Mouse (Mus musculus) thymus, postnatal 14 days (tissue): ENCODE results near the gene Lrrc25.

Experiments used
- DNase-seq: peaks from one replicate; pipeline ENCODE4 v3.0.0; 2021

Gene Lrrc25

DNA sequence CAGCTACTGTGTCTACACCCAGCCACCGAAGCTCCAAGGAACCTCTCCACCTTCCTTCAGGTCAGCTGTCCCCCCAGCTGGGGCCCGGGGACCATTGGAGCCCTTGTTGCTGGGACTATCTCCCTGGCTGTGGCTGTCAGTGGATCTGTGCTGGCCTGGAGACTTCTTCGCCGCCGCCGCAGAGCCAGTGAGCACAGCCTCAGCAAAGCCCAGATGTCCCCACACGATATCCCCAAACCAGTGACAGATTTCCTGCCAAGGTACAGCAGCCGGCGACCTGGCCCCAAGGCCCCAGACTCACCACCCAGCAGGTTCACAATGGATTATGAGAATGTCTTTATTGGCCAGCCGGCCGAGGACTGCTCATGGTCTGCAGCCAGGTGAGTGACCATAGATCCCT lies 2.0 kb downstream of the Lrrc25 start:
- DNase-seq: no peak

DNA sequence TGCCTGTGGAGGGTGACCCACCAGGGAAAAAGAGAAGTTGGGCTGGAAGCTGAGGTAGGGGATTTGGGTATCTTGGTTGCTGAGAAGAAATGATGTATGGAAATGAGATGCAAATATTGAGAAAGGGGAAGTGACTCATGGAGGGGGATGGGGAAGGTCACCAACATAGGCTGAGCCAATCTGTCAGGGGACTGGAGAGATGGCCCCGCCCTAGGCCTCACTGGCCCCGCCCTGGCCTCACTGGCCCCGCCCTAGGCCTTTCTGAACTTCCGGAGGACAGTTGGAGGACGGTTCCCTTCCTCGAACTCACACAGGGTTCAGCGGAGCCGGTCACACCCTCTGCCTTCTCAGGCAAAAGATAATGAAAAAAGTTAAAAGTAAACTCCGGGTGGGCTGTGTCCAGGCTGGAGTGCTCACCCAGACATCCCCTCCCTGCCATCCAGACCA lies 3.0 kb downstream of the Lrrc25 start:
- peak; percentile 49 for DNase-seq

DNA sequence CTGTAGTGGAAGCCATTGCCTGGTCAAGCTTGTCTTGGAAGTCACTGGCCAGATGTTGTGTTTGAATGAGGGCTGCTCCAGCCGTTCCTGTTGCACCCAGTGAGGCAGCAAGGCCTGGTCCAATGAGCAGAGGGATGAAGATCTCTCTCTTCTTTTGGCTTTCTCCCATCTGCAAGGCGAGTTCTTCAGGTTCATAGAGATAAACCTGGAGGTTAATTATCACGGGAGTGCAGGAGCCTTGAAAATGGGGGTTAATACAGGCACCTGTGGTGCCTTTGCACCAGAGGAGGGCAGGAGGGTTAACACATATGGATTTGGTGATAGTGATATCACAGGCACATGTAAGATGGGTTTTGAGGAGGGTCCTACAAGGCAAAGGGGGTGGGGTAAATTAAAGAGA lies 6.3 kb downstream of the Lrrc25 start:
- no peak for DNase-seq

DNA sequence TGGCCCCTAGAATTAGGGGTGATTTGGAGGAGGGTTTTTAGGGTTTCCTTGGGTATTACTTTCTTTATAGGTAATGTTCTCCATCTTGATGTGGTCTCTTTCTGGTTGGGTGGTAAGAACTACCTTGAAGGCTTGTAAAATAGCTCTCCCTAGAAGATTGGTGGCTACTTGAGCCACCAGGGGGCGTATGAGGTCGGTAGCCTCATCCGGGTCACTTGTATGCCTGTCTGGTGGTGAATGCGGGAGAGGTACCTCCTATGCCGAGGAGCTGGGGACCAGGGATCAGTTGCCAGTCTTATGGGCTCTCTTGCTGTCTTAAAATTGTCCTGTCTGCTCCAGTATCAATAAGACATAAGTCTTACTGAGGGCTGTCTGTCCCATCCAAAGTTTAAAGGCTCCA lies 9.1 kb downstream of the Lrrc25 start:
- peak; percentile 67 for DNase-seq

DNA sequence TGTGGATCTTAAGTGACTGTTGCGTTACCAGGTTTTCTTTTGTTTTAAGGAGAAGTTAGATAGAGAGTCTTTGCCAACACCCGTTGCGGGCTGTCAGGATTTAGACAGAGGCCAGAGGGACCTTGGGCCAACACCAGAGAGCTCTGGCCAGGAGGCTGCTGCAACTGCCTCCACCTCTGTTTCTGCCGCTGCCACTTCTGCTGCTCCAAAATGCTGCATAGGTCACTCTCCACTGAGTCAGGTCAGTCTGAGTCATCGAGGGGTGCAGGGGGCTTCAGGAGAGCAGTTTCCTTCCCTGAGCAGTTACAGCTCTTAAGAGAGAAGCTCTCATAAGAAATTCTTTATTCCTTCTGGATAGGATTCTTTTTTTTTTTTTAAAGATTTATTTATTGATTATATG lies 11.1 kb downstream of the Lrrc25 start:
- DNase-seq: no peak

DNA sequence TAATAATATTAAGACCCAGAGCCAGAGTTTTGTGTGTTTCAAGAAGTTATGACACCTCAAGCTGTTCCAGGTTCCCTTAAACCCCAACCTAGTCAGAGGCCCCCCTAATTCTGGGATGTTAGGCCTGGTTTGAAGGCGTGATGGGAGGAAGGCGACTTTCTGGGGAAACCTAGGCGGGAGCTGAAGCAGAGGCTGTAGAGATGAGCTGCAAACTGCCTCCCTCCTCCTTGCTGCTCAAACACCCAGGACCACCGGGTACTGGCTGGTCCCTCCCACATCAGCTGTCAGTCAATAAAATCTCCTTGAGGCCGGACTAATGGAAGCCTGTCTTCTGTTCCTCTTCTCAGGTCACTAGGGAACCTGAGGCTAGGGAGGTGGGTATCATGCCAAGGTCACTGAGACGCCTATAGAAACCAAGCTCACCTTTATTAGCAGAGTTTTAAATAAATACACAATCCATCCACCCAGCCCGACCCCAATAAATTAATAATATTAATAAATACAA lies 13.1 kb downstream of the Lrrc25 start:
- DNase-seq: no peak

DNA sequence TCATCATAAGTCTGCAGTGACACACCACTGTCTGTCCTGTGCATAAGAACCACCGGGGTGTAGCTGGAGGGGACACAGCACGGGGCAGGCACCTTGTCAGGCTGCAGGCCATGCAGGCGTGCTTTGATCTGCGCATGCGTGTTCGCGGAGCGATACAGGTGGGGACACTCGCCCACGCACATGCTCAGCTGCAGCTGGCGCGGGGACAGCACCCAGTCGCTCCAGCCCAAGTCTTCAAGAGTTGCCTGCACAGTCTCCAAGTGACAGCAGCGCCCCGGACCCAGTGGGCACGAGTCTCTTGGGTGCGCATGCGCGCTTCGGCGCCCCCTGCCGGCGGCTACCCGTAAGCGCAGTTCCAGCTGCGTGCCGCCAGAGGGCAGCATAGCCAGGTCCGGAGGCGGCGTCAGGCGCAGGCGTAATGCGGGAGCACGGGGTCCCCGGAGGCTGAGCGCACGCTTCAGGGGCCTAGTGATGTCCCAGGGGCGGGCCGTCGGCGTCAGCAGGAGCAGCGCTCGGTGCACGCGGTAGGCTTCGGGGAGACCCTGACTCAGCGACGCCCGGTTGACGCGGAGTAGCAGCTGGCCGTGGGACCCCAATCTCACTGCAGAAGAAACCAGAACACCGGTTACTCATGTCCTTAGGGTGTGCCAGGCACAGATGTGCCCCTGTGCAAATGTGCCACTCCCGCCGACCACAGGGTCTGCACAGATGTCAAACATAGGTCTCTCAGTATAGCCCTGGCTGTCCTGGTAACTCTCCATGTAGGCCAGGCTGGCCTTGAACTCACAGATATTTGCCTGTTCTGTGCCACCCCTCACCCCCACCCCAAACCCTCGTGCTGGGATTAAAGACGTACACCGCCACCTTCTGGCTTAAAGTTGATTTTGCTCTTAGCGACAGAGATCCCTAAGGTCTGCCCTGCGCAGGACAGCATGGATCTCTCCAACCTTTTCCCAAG lies 13.9 kb downstream of the Lrrc25 start:
- peak; percentile 91 for DNase-seq

DNA sequence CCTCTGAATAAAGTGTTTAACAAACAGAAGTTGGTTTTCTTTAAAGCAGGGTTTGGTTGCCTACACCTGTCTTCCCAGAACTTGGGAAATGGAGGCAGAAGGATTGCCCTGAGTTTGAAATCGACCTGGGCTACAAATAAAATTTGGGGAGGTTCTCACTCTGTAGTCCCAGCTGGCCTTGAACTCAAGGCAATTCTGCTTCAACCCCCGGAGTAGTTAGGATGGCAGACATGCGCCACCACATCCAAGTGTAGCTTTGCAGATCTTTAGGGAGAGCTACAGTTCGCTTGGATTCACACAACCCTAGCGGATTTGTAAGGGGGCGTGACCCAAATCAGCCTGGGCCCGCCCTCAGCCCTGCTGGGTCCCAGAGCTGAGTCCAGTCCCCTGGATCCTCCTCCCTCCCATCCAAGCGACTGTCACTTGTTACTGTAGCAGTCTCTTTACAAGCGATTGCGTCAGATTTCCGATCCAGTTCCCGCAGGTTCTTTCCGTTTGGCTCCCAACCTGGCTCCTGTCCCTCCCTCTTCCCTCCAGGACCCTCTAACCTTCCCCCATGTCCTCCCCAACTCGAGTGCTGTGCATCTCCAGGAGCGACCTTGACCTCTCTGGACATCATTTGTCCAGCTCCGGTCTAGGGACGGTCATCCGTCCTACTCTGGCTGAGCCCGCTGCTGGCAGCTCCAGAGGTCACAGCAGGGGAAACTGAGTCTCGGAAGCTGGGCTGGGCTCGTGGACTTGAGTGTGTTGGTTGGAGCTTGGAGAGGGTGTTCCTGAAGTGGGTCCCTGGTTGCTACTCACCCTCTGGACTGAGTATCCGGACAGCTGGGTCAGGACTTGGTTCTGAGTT lies 14.8 kb downstream of the Lrrc25 start:
- peak; percentile 32 for DNase-seq

DNA sequence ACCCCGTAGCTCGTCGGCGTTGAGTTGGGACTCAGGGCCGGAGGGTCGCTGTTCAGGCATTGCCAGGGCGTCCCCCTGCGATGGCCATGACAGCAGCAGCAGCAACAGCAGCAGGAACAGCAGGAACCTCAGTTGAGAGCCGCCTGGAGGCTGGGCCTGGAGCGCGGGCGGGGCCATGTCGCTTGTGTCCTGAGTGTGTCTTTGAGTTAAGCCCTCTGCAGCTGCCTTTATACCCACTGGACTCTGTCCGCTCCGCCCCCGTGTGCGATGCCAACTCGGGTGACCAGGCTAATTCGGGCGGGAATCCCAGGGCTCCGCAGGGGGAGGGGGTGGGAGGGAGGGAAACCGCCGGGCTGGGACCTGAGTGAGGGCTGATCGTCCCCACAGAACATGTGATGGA lies 15.5 kb downstream of the Lrrc25 start:
- no peak for DNase-seq

DNA sequence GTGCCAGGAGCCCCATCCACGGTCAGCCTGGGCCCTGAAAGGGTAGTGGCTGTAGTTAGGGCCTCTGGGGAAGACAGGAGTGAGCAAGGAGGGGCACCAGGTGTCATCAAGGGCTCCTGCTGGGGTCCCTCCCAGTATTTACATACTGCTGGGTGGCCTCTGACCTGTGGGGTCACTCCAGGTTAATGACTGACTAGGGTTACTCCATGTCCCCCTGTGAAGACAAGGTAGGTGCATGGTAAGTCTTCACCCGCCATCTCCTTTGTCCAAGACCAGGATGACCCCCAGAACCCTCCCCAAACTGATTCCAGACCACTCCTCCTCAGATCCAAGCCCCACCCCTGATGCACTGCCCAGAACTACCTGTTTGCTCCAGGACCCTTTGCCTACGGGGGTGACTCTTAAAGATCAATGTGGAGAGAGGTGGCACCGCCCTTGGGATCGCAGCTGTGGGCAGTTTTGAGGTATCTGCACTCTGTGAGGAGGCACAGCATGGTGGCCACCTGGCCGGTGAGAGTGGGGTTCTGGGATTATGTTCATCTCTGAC lies 16.5 kb downstream of the Lrrc25 start, which contains the start of gene Gdf15:
Gdf15 (minus strand) TSS at position 111 of the 547 bp plus-strand sequence.
- DNase-seq: no peak

DNA sequence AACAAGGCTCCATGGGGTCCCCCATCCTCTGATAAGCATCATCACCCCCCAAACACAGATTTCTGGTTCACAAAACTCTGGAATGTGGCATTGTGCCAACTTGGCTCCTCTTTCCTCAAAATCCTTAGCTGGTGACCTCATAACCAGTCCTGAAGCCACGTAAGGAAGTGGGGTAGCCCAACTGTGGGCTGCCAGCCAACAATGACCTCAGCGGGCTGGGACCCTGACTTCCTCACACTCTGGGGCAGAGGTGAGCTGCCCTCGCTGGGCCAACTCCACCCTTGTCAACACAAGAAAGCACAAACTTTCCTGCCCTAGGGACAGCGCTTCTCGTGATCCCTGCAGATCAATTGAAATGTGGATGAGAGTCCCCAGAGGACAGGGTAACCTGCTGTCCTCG lies 18.1 kb downstream of the Lrrc25 start:
- DNase-seq: no peak

DNA sequence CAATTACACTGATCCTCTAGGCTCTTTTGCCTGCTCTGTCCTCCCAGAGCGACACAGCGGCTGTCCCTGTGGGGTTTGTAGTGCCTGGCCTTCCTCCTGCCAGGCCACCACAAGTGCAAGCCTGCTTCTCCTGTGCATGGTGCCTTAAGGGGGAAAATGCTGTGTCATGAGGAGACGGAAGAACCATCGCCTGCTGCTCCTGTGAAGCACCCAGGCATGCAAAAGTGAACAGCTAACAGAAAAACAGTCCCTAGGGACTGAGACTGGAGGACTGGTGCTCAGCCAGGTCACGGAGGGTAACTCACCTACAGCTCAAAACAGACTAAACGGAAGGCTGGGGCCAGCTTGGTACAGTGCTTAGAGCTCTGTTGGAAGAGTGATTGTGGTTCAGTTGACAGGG lies 19.6 kb downstream of the Lrrc25 start:
- DNase-seq: no peak

DNA sequence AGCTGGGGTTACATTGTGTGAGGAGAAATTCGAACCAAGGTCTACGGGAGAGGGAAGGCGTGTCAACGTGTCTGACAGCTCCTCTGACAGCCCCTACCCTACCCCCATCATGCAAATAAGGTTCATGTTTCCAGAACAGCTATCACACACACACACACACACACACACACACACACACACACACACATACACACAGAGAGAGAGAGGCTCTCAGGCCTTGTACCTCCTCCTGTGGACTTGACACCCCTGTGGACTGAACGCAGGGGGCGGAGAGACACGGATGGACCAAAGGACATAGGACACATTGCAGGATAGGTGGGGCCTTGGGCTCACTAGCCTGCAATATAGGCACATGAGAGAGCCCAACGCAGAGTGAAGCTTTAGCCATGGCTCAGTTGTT lies 20.9 kb downstream of the Lrrc25 start:
- DNase-seq: no peak

DNA sequence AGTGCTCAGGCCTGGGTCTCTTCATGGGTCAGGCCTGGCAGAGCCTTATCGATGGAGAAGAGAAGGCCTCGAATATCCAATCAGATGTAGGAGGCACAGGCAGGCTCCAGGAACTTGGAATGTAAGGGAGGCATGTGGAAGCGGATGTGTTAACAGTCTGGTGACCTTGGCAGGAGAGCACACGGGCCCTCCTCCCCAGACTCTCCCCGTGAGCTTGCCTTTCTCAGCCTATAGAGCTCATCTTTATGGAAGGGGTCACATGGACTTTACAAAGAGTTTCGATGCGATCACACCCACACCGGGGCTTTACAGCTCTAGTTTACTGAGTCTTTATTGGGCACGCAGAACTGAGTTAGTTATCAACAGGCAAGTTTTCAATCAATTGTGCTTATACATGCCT lies 22.8 kb downstream of the Lrrc25 start:
- DNase-seq: no peak

DNA sequence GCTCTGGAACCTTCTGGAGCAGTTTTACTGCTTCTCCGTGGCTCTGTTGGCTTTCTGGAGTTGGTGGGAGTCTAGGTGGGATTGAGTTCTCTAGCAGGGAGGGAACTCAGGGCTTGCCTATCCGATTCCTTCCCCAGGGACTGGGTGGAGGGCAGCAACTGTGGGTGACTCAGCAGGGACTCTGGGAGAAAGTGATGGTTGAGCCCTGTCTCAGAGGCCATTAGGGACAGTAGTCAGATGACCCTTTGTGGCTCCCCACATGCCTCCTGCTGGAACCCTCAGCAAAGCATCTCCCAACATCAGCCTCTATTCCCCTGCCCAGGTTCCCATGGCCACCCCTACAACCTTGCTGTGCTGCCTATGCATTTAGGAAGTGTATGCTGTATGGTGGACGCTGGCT lies 27.1 kb downstream of the Lrrc25 start:
- DNase-seq: no peak

DNA sequence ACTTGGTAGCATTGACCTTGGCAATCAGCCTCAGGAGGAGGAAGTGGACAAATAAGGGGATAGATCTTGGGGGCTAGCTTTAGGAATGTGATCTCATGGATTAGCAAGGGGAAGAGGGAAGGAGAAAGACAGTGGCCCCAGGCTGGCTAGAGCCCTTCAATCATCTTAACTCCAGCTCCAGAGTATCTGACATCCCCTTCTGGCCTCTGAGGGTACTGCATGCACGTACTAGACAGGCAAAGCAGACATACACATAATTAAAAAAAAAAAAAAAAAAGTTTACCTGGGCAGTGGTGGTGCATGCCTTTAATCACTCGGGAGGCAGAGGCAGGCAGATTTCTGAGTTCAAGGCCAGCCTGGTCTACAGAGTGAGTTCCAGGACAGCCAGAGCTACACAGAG lies 28.1 kb downstream of the Lrrc25 start:
- peak; percentile 41 for DNase-seq

DNA sequence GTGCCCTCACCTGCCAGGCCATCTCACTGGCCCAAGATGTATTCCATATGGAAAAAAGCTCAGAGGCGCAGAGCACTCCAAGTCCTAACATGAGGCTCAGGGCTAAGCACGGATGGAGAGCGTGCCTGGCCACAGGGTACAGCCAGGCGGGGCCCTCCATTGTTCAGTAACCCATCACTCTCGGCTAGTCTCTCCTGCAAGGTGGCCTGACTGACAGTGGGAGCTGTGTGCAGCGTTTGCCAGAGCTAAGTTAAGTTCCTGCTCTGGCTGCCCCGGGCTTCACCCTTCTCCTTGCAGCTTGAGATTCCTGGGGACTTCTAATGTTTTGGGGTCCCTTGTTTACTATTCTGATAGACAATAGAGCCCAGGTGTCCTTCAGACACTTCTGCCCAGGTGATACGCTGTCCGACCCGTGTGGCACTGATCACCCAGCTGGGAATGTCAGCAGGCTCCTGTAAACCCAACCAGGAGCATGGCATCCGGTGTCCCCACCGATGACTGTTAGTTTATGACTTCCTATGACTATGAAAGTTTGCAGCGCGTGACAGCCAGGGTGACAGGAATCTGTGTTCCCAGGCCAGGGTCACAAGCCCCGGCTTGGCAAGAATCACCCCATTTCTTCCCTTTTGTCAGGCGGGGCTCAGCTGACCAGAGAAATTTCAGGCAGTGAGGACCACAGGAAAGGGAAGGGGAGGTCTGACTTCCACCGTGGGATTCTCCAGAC lies 29.7 kb downstream of the Lrrc25 start:
- no peak for DNase-seq

DNA sequence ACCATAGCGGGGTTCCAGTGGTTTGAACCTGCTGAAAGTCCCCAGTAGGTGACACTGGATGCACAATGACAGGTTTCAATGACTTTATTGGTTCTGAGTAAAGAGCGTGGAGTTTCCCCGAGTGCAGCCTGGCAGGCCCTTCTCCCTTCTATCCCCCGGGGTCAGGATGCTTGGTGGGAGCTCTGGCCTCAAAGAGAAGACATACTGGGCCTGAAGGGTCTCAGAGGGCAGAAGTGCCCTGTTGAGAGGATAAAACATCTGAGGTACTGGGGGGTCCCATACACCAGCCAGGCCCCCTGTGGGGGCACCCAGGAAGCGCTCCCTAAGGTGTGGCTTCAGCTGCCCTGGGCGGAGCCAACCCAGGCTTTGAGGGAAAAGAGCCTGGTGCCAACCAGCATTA lies 30.4 kb downstream of the Lrrc25 start:
- no peak for DNase-seq

DNA sequence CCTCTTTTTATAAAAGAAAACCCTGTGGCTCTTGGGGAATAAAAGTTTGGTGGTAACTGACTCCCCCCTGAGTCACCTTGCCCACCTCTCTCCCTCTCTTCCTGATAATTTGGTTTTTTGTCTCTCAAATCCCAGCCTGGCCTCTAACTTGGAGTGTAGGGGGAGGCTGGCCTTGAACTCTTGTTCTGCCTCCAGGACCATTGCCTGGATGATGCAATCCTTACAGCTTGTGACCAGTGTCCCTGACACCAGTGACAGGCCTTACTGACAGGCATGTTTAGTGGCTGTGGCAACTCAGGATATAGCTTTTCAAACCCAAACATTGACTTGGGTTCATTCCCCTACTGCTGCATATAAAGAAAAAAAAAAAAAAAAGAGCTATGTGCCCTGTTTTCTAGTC lies 30.8 kb downstream of the Lrrc25 start:
- no peak for DNase-seq

DNA sequence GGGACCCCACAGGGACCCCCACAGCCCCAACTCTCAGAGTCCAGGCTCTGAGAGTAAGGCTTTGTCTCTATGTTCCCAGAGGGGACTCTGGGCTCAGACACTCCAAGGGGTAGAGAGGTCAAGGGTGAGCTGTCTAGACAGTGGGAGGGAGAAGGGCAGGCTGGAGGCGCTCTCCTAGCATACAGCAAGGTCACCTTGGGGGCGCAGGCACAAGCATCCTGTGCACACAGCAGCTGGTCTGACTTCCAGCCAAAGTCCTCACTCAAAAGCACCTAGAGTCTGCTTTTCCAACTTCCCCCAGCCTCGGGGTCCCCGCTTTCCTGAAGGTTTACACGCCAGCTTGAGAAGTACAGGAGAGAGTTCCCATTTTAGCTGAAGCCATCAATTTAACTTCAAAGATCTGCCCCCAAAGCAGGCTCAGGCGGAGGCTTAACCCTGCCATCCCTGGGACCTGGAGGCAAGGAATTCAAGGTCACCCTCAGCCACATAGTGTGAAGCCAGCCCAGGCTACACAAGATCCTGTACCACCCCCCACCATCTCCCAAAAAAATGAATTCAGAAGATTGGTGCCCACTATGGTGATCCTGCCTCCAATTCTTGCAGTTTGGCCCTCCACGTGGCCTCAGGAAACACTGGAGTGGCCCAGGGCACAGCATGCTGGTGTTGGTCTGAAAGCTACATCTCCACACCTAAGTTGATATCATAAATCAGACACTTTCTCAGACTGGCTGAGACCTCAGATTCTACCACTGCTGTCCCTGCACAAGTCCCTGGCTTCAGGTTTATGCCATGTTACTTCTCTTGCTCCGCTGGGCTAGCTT lies 31.6 kb downstream of the Lrrc25 start:
- DNase-seq: no peak

DNA sequence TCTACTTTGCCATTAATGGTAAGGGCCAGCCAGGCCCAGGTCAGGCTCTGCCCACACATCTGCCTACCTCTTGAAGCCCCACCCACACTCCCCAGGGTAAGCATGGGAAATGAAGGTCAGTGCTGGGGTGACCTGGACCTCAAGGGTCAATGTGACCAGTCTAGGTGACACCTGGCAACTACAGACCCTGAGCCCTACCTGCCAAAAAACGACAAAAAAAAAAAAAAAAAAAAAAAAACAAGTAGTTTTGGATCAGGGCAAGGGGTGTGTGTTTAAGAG lies 32.1 kb downstream of the Lrrc25 start:
- no peak for DNase-seq

DNA sequence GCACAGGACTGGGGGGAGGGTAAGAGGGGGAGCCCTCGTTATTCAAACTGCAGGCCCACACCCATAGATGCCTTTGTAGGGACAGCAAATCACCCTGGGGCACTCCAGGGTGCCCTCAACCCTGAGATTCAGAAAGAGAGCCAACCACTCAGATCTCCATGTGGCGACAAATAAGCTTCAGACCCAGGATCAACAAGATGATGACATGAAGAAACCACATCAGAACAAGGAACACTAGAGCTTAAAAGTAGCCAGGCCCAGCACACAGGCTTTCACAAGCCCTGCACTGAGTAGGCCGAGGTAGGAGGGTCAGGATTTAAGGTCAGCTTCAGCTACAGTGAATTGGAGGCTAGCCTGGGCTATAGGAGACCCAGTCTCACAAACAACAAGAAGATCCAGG lies 33.0 kb downstream of the Lrrc25 start:
- DNase-seq: no peak
